Mouse (Mus musculus): ENCODE results near the gene Bst1. TPM values are rescaled to one million over a fixed set of nuclear protein-coding genes. Genes with fewer than 3 reads are reported as not detected.

Bst1 gene
- total and polyA plus RNA-seq, 2 experiments from 2014 or later: 0.15 TPM; not detected in 1

GRCm38 (mm10) chr5:43810427-43811062 lies 8.1 kb upstream of the Bst1 start:
- H3K36me3 ChIP-seq (ENCODE audit: insufficient read depth, low read length): no peaks in the 10 kb centered on the region
- no peak for TF ChIP-seq CTCF (IDR thresholded peaks at IDR 0.05; ENCODE audit: low read depth)
- 87% methylated on average over 1 of the region's 1 CpGs for WGBS
- ATAC-seq: no peak
- DNase-seq (ENCODE audit: low spot score): no peak
- no peaks in the 10 kb centered on the region for H3K9me3 ChIP-seq (ENCODE audit: low read length)
- no peaks in the 10 kb centered on the region for H3K27me3 ChIP-seq (ENCODE audit: insufficient read depth, low read length)
- no peak overlapping the region for H3K4me3 ChIP-seq (ENCODE audit: low read length)
- no peak overlapping the region for H3K9ac ChIP-seq (replicated peaks; ENCODE audit: low read length)
- H3K4me1 ChIP-seq (ENCODE audit: insufficient read depth, low read length): no peaks in the 10 kb centered on the region
- H3K4me2 ChIP-seq (ENCODE audit: low read depth, low read length): no peak overlapping the region
- H3K27ac ChIP-seq: no peak overlapping the region

GRCm38 (mm10) chr5:43814536-43814935 lies 4.1 kb upstream of the Bst1 start:
- Histone ChIP-seq H3K9ac (replicated peaks; ENCODE audit: low read length) (no peak overlapping the region), H3K27ac (no peak overlapping the region), H3K4me2 (ENCODE audit: low read depth, low read length) (no peak overlapping the region), H3K9me3 (ENCODE audit: low read length) (no peaks in the 10 kb centered on the region), H3K27me3 (ENCODE audit: insufficient read depth, low read length) (no peaks in the 10 kb centered on the region), H3K4me3 (ENCODE audit: low read length) (no peak overlapping the region), H3K36me3 (ENCODE audit: insufficient read depth, low read length) (no peaks in the 10 kb centered on the region), H3K4me1 (ENCODE audit: insufficient read depth, low read length) (no peaks in the 10 kb centered on the region)
- no peak for TF ChIP-seq CTCF (IDR thresholded peaks at IDR 0.05; ENCODE audit: low read depth)
- DNase-seq (ENCODE audit: low spot score) (no peak), ATAC-seq (no peak)
- WGBS: 83% methylated on average over 2 of the region's 2 CpGs

GRCm38 (mm10) chr5:43815769-43816168 lies 2.9 kb upstream of the Bst1 start:
- Histone ChIP-seq H3K36me3 (ENCODE audit: insufficient read depth, low read length) (no peaks in the 10 kb centered on the region), H3K9ac (replicated peaks; ENCODE audit: low read length) (no peak overlapping the region), H3K27ac (no peak overlapping the region), H3K27me3 (ENCODE audit: insufficient read depth, low read length) (no peaks in the 10 kb centered on the region), H3K9me3 (ENCODE audit: low read length) (no peaks in the 10 kb centered on the region), H3K4me1 (ENCODE audit: insufficient read depth, low read length) (no peaks in the 10 kb centered on the region), H3K4me2 (ENCODE audit: low read depth, low read length) (no peak overlapping the region), H3K4me3 (ENCODE audit: low read length) (no peak overlapping the region)
- no peak for DNase-seq (ENCODE audit: low spot score)
- 52% methylated on average over 1 of the region's 1 CpGs for WGBS
- no peak for ATAC-seq
- no peak for TF ChIP-seq CTCF (IDR thresholded peaks at IDR 0.05; ENCODE audit: low read depth)

- DNase-seq (ENCODE audit: low spot score) (no peak), ATAC-seq (no peak)
- no peaks in the 10 kb centered on the region for H3K27me3 ChIP-seq (ENCODE audit: insufficient read depth, low read length)
- WGBS: 92% methylated on average over 11 of the region's 11 CpGs
- no peak for TF ChIP-seq CTCF (IDR thresholded peaks at IDR 0.05; ENCODE audit: low read depth)
- H3K4me2 ChIP-seq (ENCODE audit: low read depth, low read length): no peak overlapping the region
- no peak overlapping the region for H3K27ac ChIP-seq
- H3K9ac ChIP-seq (replicated peaks; ENCODE audit: low read length): no peak overlapping the region
- H3K4me3 ChIP-seq (ENCODE audit: low read length): no peak overlapping the region
- no peaks in the 10 kb centered on the region for H3K9me3 ChIP-seq (ENCODE audit: low read length)
- no peaks in the 10 kb centered on the region for H3K36me3 ChIP-seq (ENCODE audit: insufficient read depth, low read length)
- no peaks in the 10 kb centered on the region for H3K4me1 ChIP-seq (ENCODE audit: insufficient read depth, low read length)
Observed at GRCm38 (mm10) chr5:43820785-43821184, 2.1 kb downstream of the Bst1 start.

- DNase-seq (ENCODE audit: low spot score) (no peak), ATAC-seq (no peak)
- Histone ChIP-seq H3K4me3 (ENCODE audit: low read length) (no peak within 1 kb of the TSS), H3K27me3 (ENCODE audit: insufficient read depth, low read length) (no peaks in the 10 kb centered on the region), H3K4me1 (ENCODE audit: insufficient read depth, low read length) (no peaks in the 10 kb centered on the region), H3K27ac (no peak within 1 kb of the TSS), H3K36me3 (ENCODE audit: insufficient read depth, low read length) (no peaks in the 10 kb centered on the region), H3K4me2 (ENCODE audit: low read depth, low read length) (no peak within 1 kb of the TSS), H3K9me3 (ENCODE audit: low read length) (no peaks in the 10 kb centered on the region), H3K9ac (replicated peaks; ENCODE audit: low read length) (no peak within 1 kb of the TSS)
- 86% methylated on average over 19 of the region's 19 CpGs for WGBS
- TF ChIP-seq CTCF (IDR thresholded peaks at IDR 0.05; ENCODE audit: low read depth): no peak
Observed at GRCm38 (mm10) chr5:43821538-43821937, 2.9 kb downstream of the Bst1 start, which contains the start of gene Fbxl5. Gene Fbxl5 (minus strand): TSS chr5:43821638.

- H3K9ac ChIP-seq (replicated peaks; ENCODE audit: low read length): no peak overlapping the region
- no peak overlapping the region for H3K4me3 ChIP-seq (ENCODE audit: low read length)
- no peaks in the 10 kb centered on the region for H3K36me3 ChIP-seq (ENCODE audit: insufficient read depth, low read length)
- DNase-seq (ENCODE audit: low spot score) (no peak), ATAC-seq (no peak)
- H3K4me1 ChIP-seq (ENCODE audit: insufficient read depth, low read length): no peaks in the 10 kb centered on the region
- no peak overlapping the region for H3K4me2 ChIP-seq (ENCODE audit: low read depth, low read length)
- 77% methylated on average over 8 of the region's 8 CpGs for WGBS
- no peak for TF ChIP-seq CTCF (IDR thresholded peaks at IDR 0.05; ENCODE audit: low read depth)
- no peaks in the 10 kb centered on the region for H3K27me3 ChIP-seq (ENCODE audit: insufficient read depth, low read length)
- no peaks in the 10 kb centered on the region for H3K9me3 ChIP-seq (ENCODE audit: low read length)
- no peak overlapping the region for H3K27ac ChIP-seq
Observed at GRCm38 (mm10) chr5:43822199-43822598, 3.5 kb downstream of the Bst1 start.

GRCm38 (mm10) chr5:43822824-43823223 lies 4.1 kb downstream of the Bst1 start:
- Histone ChIP-seq H3K9ac (replicated peaks; ENCODE audit: low read length) (no peak overlapping the region), H3K36me3 (ENCODE audit: insufficient read depth, low read length) (no peaks in the 10 kb centered on the region), H3K27ac (no peak overlapping the region), H3K27me3 (ENCODE audit: insufficient read depth, low read length) (no peaks in the 10 kb centered on the region), H3K4me1 (ENCODE audit: insufficient read depth, low read length) (no peaks in the 10 kb centered on the region), H3K4me3 (ENCODE audit: low read length) (no peak overlapping the region), H3K4me2 (ENCODE audit: low read depth, low read length) (no peak overlapping the region), H3K9me3 (ENCODE audit: low read length) (no peaks in the 10 kb centered on the region)
- DNase-seq (ENCODE audit: low spot score) (no peak), ATAC-seq (no peak)
- WGBS: 75% methylated on average over 3 of the region's 3 CpGs
- TF ChIP-seq CTCF (IDR thresholded peaks at IDR 0.05; ENCODE audit: low read depth): no peak
